Mouse (Mus musculus) myocyte (in vitro differentiated cells): Measurements from ENCODE around the gene Fgfbp1.

Experiments
- E2F4 ChIP-seq: IDR thresholded peaks from one replicate; pipeline ENCODE4 v1.6.1; 2011; ENCODE audit warnings: mild to moderate bottlenecking, control low read depth, moderate library complexity; ENCODE audit not compliant: insufficient read depth
- MAX ChIP-seq: IDR thresholded peaks from one replicate; pipeline ENCODE4 v1.6.1; 2011; ENCODE audit warnings: low read depth, mild to moderate bottlenecking, control low read depth
- MYOD1 ChIP-seq, 3 experiments: IDR thresholded peaks; one replicate each; pipeline ENCODE4 v1.6.1; 2011; ENCODE audit warnings: control low read depth in 2 of 3, low read depth in 2 of 3, mild to moderate bottlenecking in 2 of 3, moderate library complexity in 1 of 3; ENCODE audit not compliant: insufficient read length in 2 of 3, control insufficient read depth in 1 of 3
- POLR2A ChIP-seq: IDR thresholded peaks from one replicate; pipeline ENCODE4 v1.6.1; 2011; ENCODE audit warnings: low read depth, mild to moderate bottlenecking, control low read depth, moderate library complexity; ENCODE audit not compliant: insufficient read length

- TF ChIP-seq E2F4 = no peak
- TF ChIP-seq POLR2A = no peak
- TF ChIP-seq MAX = no peak
- TF ChIP-seq MYOD1 (IDR thresholded peaks at IDR 0.05; ENCODE audit: control insufficient read depth in 1 of 3, insufficient read length in 2 of 3, low read depth in 2 of 3) = no peak
Observed at GRCm38 (mm10) chr5:43994981-43995380, 13.4 kb upstream of the Fgfbp1 start.
